Mouse (Mus musculus) MEL (cell line): ENCODE data around the gene Il15ra. TPM values are rescaled to one million over a fixed set of nuclear protein-coding genes. Genes with fewer than 3 reads are reported as not detected.
A peak's percentile ranks its signal among the peaks of the same experiment; 100 is the strongest.

ENCODE experiments used
- DNase-seq: peaks from one replicate; pipeline ENCODE4 v3.0.0; 2011; ENCODE audit warnings: low read depth, low spot score
- H3K27ac ChIP-seq: 2 replicates; pipeline ENCODE4 v1.5.1; 2012; ENCODE audit warnings: low read depth, mild to moderate bottlenecking, control low read depth, low read length, moderate library complexity; ENCODE audit not compliant: control insufficient read depth
- H3K27me3 ChIP-seq, 2 experiments: fragments of 150-350 bp in 1 of 2; sonication (generic) in 1 of 2; 2 replicates each; pipeline ENCODE4 v1.6.1; 2012; ENCODE audit warnings: low read length in 2 of 2, mild to moderate bottlenecking in 2 of 2, improper control_type of control experiment in 1 of 2, moderate library complexity in 1 of 2; ENCODE audit not compliant: insufficient read depth in 2 of 2, control insufficient read depth in 1 of 2
- H3K36me3 ChIP-seq, 2 experiments: 2 replicates each; pipeline ENCODE4 v1.6.1; 2012 to 2014; ENCODE audit warnings: low read length in 2 of 2, improper control_type of control experiment in 1 of 2, inconsistent platforms in 1 of 2, mild to moderate bottlenecking in 1 of 2; ENCODE audit not compliant: insufficient read depth in 2 of 2, control insufficient read depth in 1 of 2
- H3K4me1 ChIP-seq, 2 experiments: fragments of 150-350 bp in 1 of 2; sonication (generic) in 1 of 2; 2 replicates each; pipeline ENCODE4 v1.6.1; 2012; ENCODE audit warnings: low read length in 2 of 2, improper control_type of control experiment in 1 of 2, mild to moderate bottlenecking in 1 of 2; ENCODE audit not compliant: insufficient read depth in 2 of 2, control insufficient read depth in 1 of 2
- H3K4me3 ChIP-seq, 2 experiments: fragments of 150-350 bp in 1 of 2; sonication (generic) in 1 of 2; 2 replicates each; pipeline ENCODE4 v1.5.1; 2012; ENCODE audit warnings: low read depth in 2 of 2, low read length in 2 of 2, mild to moderate bottlenecking in 2 of 2, moderate library complexity in 2 of 2, control low read depth in 1 of 2, improper control_type of control experiment in 1 of 2; ENCODE audit not compliant: control insufficient read depth in 1 of 2, insufficient read depth in 1 of 2
- H3K79me2 ChIP-seq: 2 replicates; pipeline ENCODE4 v1.6.1; 2012; ENCODE audit warnings: mild to moderate bottlenecking, low read length, moderate library complexity; ENCODE audit not compliant: control insufficient read depth, poor library complexity, insufficient read depth
- H3K9ac ChIP-seq: 2 replicates; pipeline ENCODE4 v1.6.1; 2012; ENCODE audit warnings: low read depth, mild to moderate bottlenecking, control low read depth, low read length, moderate library complexity; ENCODE audit not compliant: control insufficient read depth, poor library complexity, severe bottlenecking
- H3K9me3 ChIP-seq: fragments of 150-350 bp; sonication (generic); replicated peaks from 2 replicates; pipeline ENCODE4 v1.6.1; 2012; ENCODE audit warnings: mild to moderate bottlenecking, low read length, improper control_type of control experiment, moderate library complexity; ENCODE audit not compliant: insufficient read depth
- BHLHE40 ChIP-seq: IDR thresholded peaks from 2 replicates; pipeline ENCODE4 v1.6.1; 2012; ENCODE audit warnings: low read depth, mild to moderate bottlenecking, inconsistent platforms, low read length, improper control_type of control experiment, borderline replicate concordance
- CTCF ChIP-seq, 3 experiments: IDR thresholded peaks in 2 of 3; conservative IDR thresholded peaks in 1 of 3; 2 replicates each; pipeline ENCODE4 v1.5.1; 2011 to 2012; ENCODE audit warnings: low read length in 3 of 3, low read depth in 2 of 3, mild to moderate bottlenecking in 2 of 3, improper control_type of control experiment in 1 of 3, inconsistent platforms in 1 of 3, mixed read lengths in 1 of 3, moderate library complexity in 1 of 3; ENCODE audit not compliant: control insufficient read depth in 1 of 3, insufficient read depth in 1 of 3, poor library complexity in 1 of 3, severe bottlenecking in 1 of 3
- E2F4 ChIP-seq: IDR thresholded peaks from 2 replicates; pipeline ENCODE4 v1.6.1; 2011; ENCODE audit warnings: low read depth, low read length, improper control_type of control experiment, borderline replicate concordance
- ETS1 ChIP-seq: IDR thresholded peaks from 2 replicates; pipeline ENCODE4 v1.6.1; 2012; ENCODE audit warnings: low read depth, mild to moderate bottlenecking, inconsistent platforms, low read length, improper control_type of control experiment, moderate library complexity
- GABPA ChIP-seq: IDR thresholded peaks from 2 replicates; pipeline ENCODE4 v1.6.1; 2012; ENCODE audit warnings: low read depth, mild to moderate bottlenecking, inconsistent platforms, low read length, improper control_type of control experiment, moderate library complexity
- HCFC1 ChIP-seq: IDR thresholded peaks from 2 replicates; pipeline ENCODE4 v1.6.1; 2012; ENCODE audit warnings: low read depth, mild to moderate bottlenecking, inconsistent platforms, low read length, improper control_type of control experiment, moderate library complexity
- MAX ChIP-seq: IDR thresholded peaks from 2 replicates; pipeline ENCODE4 v1.6.1; 2011; ENCODE audit warnings: low read length, improper control_type of control experiment
- MAZ ChIP-seq: IDR thresholded peaks from 2 replicates; pipeline ENCODE4 v1.6.1; 2012; ENCODE audit warnings: low read depth, mild to moderate bottlenecking, inconsistent platforms, low read length, improper control_type of control experiment
- MEF2A ChIP-seq: IDR thresholded peaks from 2 replicates; pipeline ENCODE4 v1.6.1; 2014; ENCODE audit warnings: low read depth, mild to moderate bottlenecking, inconsistent platforms, low read length, improper control_type of control experiment; ENCODE audit not compliant: poor library complexity, insufficient replicate concordance, severe bottlenecking; ENCODE audit errors: extremely low read depth
- MYB ChIP-seq: IDR thresholded peaks from 2 replicates; pipeline ENCODE4 v1.6.1; 2011; ENCODE audit warnings: mild to moderate bottlenecking, low read depth, low read length, improper control_type of control experiment
- NELFE ChIP-seq: IDR thresholded peaks from 2 replicates; pipeline ENCODE4 v1.6.1; 2011; ENCODE audit warnings: low read depth, low read length, improper control_type of control experiment
- NRF1 ChIP-seq: IDR thresholded peaks from 2 replicates; pipeline ENCODE4 v1.6.1; 2014; ENCODE audit warnings: low read depth, mild to moderate bottlenecking, inconsistent platforms, low read length, improper control_type of control experiment, moderate library complexity; ENCODE audit not compliant: poor library complexity, insufficient read depth, severe bottlenecking
- POLR2A ChIP-seq, 2 experiments: IDR thresholded peaks; 2 replicates each; pipeline ENCODE4 v1.6.1; 2011 to 2012; ENCODE audit warnings: low read length in 2 of 2, mild to moderate bottlenecking in 2 of 2, control low read depth in 1 of 2, improper control_type of control experiment in 1 of 2, low read depth in 1 of 2, moderate library complexity in 1 of 2; ENCODE audit not compliant: control insufficient read depth in 1 of 2, insufficient read depth in 1 of 2, poor library complexity in 1 of 2
- POLR2AphosphoS2 ChIP-seq: IDR thresholded peaks from 2 replicates; pipeline ENCODE4 v1.6.1; 2011; ENCODE audit warnings: low read length, improper control_type of control experiment
- POLR2AphosphoS5 ChIP-seq: IDR thresholded peaks from 2 replicates; pipeline ENCODE4 v1.6.1; 2012; ENCODE audit warnings: low read depth, borderline replicate concordance, mild to moderate bottlenecking, inconsistent platforms, low read length, moderate library complexity, mixed read lengths
- RAD21 ChIP-seq: IDR thresholded peaks from 2 replicates; pipeline ENCODE4 v1.6.1; 2011; ENCODE audit warnings: mild to moderate bottlenecking, low read depth, low read length, improper control_type of control experiment
- RCOR1 ChIP-seq: IDR thresholded peaks from 2 replicates; pipeline ENCODE4 v1.6.1; 2012; ENCODE audit warnings: low read depth, mild to moderate bottlenecking, inconsistent platforms, low read length, improper control_type of control experiment
- SIN3A ChIP-seq: IDR thresholded peaks from 2 replicates; pipeline ENCODE4 v1.6.1; 2012; ENCODE audit warnings: low read length, improper control_type of control experiment, inconsistent platforms
- SMC3 ChIP-seq: IDR thresholded peaks from 2 replicates; pipeline ENCODE4 v1.6.1; 2011; ENCODE audit warnings: low read depth, low read length, improper control_type of control experiment
- UBTF ChIP-seq: IDR thresholded peaks from 2 replicates; pipeline ENCODE4 v1.6.1; 2012; ENCODE audit warnings: low read depth, mild to moderate bottlenecking, inconsistent platforms, low read length, improper control_type of control experiment, moderate library complexity, borderline replicate concordance; ENCODE audit not compliant: insufficient read depth
- USF2 ChIP-seq, 2 experiments: IDR thresholded peaks; 2 replicates each; pipeline ENCODE4 v1.6.1; 2011 to 2012; ENCODE audit warnings: improper control_type of control experiment in 2 of 2, low read length in 2 of 2, borderline replicate concordance in 1 of 2, inconsistent platforms in 1 of 2, low read depth in 1 of 2, mild to moderate bottlenecking in 1 of 2; ENCODE audit not compliant: insufficient read depth in 1 of 2
- ZKSCAN1 ChIP-seq: IDR thresholded peaks from 2 replicates; pipeline ENCODE4 v1.6.1; 2012; ENCODE audit warnings: low read depth, mild to moderate bottlenecking, inconsistent platforms, low read length, improper control_type of control experiment, moderate library complexity
- ZMIZ1 ChIP-seq: IDR thresholded peaks from 2 replicates; pipeline ENCODE4 v1.6.1; 2012; ENCODE audit warnings: low read depth, mild to moderate bottlenecking, inconsistent platforms, low read length, improper control_type of control experiment, moderate library complexity
- ZNF384 ChIP-seq: IDR thresholded peaks from 2 replicates; pipeline ENCODE4 v1.6.1; 2012; ENCODE audit warnings: low read depth, mild to moderate bottlenecking, inconsistent platforms, low read length, improper control_type of control experiment
- polyA plus RNA-seq, 2 experiments: library from polyadenylated mRNA; stranded (reverse) in 1 of 2; unstranded in 1 of 2; fragments of >175 nt in 1 of 2; fragments of >200 nt in 1 of 2; gene quantifications; 2 replicates each; pipeline versions ENCODE4 v1.2.1 to v1.2.4; 2012; ENCODE audit warnings: low replicate concordance in 2 of 2, low read depth in 1 of 2; ENCODE audit not compliant: insufficient read length in 2 of 2, insufficient read depth in 1 of 2, missing spikeins in 1 of 2
- total RNA-seq: library from RNA; depleted of rRNA; stranded (reverse); fragments of 300-350 nt; gene quantifications from 2 replicates; pipeline ENCODE4 v1.2.3, GENCODE M21; 2012

Gene Il15ra
- total and polyA plus RNA-seq, 3 experiments: 0.50 to 0.95 TPM; not detected in 1

DNA sequence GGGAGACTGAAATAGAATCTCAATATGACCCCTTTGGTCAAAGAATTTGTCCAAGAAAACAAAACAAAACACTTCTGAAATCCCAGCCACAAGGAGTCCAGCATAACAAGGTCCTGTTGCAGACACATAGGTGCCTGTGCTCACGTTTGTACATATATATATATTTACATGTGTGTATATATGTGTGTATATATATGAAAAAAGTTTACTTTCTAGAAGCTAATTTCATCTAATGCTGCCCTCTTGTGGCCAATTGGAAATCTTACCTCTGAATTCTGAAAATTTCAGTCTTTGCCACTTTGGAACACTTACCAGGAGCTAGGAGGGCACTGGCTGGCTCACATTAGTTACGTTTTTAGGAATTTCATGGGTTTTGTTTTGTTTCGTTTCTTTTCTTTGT, 17.7 kb upstream of the Il15ra start:
- H3K9me3 ChIP-seq: no peaks in the 10 kb centered on the region
- peaks cover 0 to 14% of the 10 kb centered on the region in 2 experiments for H3K27me3 ChIP-seq
- H3K9ac ChIP-seq: no peak overlapping the region
- no peak for TF ChIP-seq BHLHE40
- peak; percentile 64 for TF ChIP-seq SMC3
- peak; percentile 60 for TF ChIP-seq RAD21
- peak; percentile 9 to 70 (median 26); a peak in 5 of 6 replicates for TF ChIP-seq CTCF (IDR thresholded peaks at IDR 0.05 in 2 of 3, conservative IDR thresholded peaks at IDR 0.05 in 1 of 3; ENCODE audit: control insufficient read depth in 1 of 3, insufficient read depth in 1 of 3, low read depth in 2 of 3, low read length in 3 of 3, poor library complexity in 1 of 3, severe bottlenecking in 1 of 3)
- no peak for TF ChIP-seq POLR2A (IDR thresholded peaks at IDR 0.05; ENCODE audit: control insufficient read depth in 1 of 2, insufficient read depth in 1 of 2, low read depth in 1 of 2, low read length in 2 of 2, poor library complexity in 1 of 2)
- TF ChIP-seq NELFE: no peak
- H3K27ac ChIP-seq: no peak overlapping the region
- H3K36me3 ChIP-seq: no peaks in the 10 kb centered on the region
- no peaks in the 10 kb centered on the region for H3K4me1 ChIP-seq
- H3K79me2 ChIP-seq: no peaks in the 10 kb centered on the region
- no peak overlapping the region for H3K4me3 ChIP-seq
- DNase-seq: peak; percentile 59

- Histone ChIP-seq H3K9ac (no peak overlapping the region), H3K4me1 (no peaks in the 10 kb centered on the region)
Observed at GRCm38 (mm10) chr2:11690201-11690890, 14.7 kb upstream of the Il15ra start.

DNA sequence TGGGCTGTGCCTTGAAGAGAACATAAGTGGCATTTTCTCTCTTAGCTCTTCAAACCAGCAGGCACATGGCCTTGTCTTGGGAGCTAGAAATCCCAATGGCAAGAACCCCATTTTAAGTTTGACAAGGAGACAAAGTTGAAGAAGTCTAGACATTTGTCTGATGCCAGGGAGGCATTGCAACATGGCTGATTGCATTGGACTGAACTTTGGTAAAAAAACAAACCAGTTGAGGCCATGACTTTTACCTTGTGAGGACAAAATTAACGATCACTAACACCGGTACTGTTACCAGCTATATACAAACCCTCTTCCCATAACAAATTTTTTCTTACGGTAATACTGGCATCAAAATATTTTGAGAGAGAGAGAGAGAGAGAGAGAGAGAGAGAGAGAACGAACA, 11.7 kb upstream of the Il15ra start:
- H3K4me3 ChIP-seq: no peak overlapping the region
- no peaks in the 10 kb centered on the region for H3K79me2 ChIP-seq
- peaks cover 0 to 11% of the 10 kb centered on the region in 2 experiments; a peak in 1 of 4 replicates for H3K27me3 ChIP-seq
- TF ChIP-seq ZNF384: no peak
- no peak for TF ChIP-seq RCOR1
- no peak for TF ChIP-seq ZKSCAN1
- no peak for TF ChIP-seq RAD21
- TF ChIP-seq ZMIZ1: no peak
- no peak for TF ChIP-seq POLR2AphosphoS2
- TF ChIP-seq ETS1: no peak
- no peak for TF ChIP-seq MYB
- no peak for TF ChIP-seq SIN3A
- TF ChIP-seq MEF2A: no peak
- TF ChIP-seq USF2 (IDR thresholded peaks at IDR 0.05; ENCODE audit: borderline replicate concordance in 1 of 2, insufficient read depth in 1 of 2, low read depth in 1 of 2, low read length in 2 of 2): no peak
- TF ChIP-seq GABPA: no peak
- no peak for TF ChIP-seq E2F4
- TF ChIP-seq MAX: no peak
- TF ChIP-seq NELFE: no peak
- TF ChIP-seq UBTF: no peak
- TF ChIP-seq MAZ: no peak
- DNase-seq: no peak
- H3K27ac ChIP-seq: no peak overlapping the region
- H3K4me1 ChIP-seq: no peaks in the 10 kb centered on the region
- H3K9me3 ChIP-seq: no peaks in the 10 kb centered on the region
- H3K9ac ChIP-seq: no peak overlapping the region
- H3K36me3 ChIP-seq: no peaks in the 10 kb centered on the region

More at GRCm38 (mm10) chr2:11690201-11690890, 14.7 kb upstream of the Il15ra start:
- Histone ChIP-seq H3K9me3 (no peaks in the 10 kb centered on the region), H3K27ac (no peak overlapping the region), H3K36me3 (no peaks in the 10 kb centered on the region), H3K4me3 (no peak overlapping the region), H3K27me3 (peaks cover 0 to 11% of the 10 kb centered on the region in 2 experiments; a peak in 2 of 4 replicates), H3K79me2 (no peaks in the 10 kb centered on the region)
- DNase-seq: no peak
- TF ChIP-seq NRF1 (no peak), HCFC1 (no peak), GABPA (no peak), NELFE (no peak), USF2 (IDR thresholded peaks at IDR 0.05; ENCODE audit: borderline replicate concordance in 1 of 2, insufficient read depth in 1 of 2, low read depth in 1 of 2, low read length in 2 of 2) (no peak), POLR2AphosphoS5 (no peak), E2F4 (no peak), POLR2A (IDR thresholded peaks at IDR 0.05; ENCODE audit: control insufficient read depth in 1 of 2, insufficient read depth in 1 of 2, low read depth in 1 of 2, low read length in 2 of 2, poor library complexity in 1 of 2) (no peak)
